Mouse (Mus musculus) embryo, embryonic 11.5 days (tissue): Measurements from ENCODE around the gene Scamp2.

ENCODE experiments used
- DNase-seq: peaks from one replicate; pipeline ENCODE4 v3.0.0-alpha.2; 2012; ENCODE audit warnings: low read depth, low spot score

Gene Scamp2

DNA sequence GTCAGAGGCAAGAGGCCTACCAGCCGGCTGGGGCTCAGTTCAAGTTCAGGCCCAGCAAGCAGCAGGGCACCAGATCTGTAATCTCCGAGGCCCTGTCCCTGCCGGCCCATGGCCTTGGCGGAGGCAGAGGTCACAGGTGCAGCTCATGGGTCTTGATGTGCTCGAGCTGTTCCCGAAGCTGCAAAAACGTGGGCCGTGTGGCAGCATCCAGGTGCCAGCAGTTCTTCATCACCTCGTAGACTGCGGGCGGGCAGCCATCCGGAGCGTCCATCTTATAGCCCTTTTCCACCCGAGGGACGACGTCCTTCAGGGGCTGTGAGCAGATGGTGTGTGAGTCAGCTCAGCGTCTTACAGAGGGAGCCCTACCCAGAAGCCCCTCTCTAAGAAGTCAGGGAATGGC is 66.4 kb downstream of the Scamp2 start:
- DNase-seq: no peak

- no peak for DNase-seq
Observed at GRCm38 (mm10) chr9:57627892-57628291, 67.1 kb downstream of the Scamp2 start.

GRCm38 (mm10) chr9:57628717-57629116 is 68.0 kb downstream of the Scamp2 start:
- no peak for DNase-seq

DNA sequence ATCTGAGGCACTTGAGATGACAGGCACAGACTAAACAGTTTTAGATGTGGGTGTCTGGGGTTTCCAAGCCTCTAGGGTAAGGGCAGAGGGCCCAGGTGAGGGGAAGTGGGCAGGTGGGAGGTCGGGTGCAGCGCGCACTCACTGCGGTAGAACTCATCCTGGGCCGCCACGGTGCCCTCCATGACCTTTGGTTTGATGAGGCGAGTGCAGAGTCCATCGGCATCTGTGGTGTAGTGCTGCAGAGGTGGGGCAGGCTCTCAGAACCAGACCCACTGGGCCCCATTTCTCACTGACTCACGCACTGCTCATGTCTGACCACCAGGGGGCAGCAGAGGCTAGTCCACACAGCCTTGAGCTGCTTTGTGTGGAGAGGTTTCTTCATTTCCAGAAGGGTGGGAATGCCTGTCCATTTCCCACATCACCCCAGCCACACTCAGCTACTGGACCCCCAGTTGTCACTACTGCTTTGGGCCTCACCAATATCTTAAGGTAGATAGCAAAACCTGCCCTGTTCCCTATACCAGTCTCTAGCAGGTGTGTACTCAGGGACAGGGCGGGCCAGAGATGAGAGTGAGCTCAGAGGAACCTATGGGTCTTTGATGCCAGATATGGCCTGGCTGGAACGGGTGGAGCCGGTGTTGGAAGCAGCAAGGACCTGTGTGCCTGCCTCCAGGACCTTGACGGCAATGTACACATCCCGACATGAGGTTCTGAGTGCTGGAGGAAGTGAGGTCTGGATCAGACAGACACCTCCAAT is 68.6 kb downstream of the Scamp2 start:
- DNase-seq: peak; percentile 54

GRCm38 (mm10) chr9:57633481-57634024 is 72.8 kb downstream of the Scamp2 start:
- DNase-seq: no peak

GRCm38 (mm10) chr9:57637272-57637671 is 76.5 kb downstream of the Scamp2 start:
- no peak for DNase-seq

DNA sequence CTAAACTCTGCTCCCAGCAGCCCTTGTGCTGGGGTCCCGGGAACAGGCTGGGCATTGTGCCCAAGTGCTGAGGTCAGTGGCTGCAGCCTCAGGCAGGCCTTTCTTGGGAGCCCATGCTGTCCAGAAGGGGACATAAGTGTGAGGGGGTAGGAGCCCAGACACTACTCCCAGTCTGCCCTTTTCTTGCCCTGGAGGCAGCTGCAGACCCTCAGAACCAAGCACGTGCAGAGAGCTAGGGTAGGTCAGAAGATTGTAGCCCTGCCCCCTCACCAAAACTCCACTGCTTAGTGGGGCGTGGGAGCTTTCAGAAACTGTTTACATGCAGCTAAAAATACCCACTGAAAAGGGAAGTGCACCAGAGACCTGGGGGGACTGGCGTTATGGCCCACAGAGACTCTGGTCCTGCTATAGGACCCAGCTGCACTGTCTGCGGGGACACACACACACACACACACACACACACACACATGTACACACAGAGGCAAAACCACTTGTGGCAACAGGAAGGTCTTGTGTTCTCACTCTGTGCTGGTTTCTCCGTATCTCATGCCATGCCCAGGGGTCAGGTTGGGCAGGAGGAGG is 77.1 kb downstream of the Scamp2 start:
- DNase-seq: no peak
